Mouse (Mus musculus) kidney, embryonic 14.5 days (tissue): ENCODE measurements at regions not wholly inside any gene's neighbourhood (a gene's known extent, or its start where the extent isn't known, plus 50 kb on each side); places are given as distances from the start of the nearest gene placed in this dataset.
A peak's percentile ranks its signal among the peaks of the same experiment; 100 is the strongest.

Source experiments
- ATAC-seq: fragments of 200-750 bp; cut with Nextera tagmentation; 2 replicates; pipeline ENCODE4 v1.8.0; 2017; ENCODE audit warnings: moderate number of reproducible peaks, mild to moderate bottlenecking, moderate TSS enrichment, moderate library complexity; ENCODE audit not compliant: low FRiP score, low TSS enrichment
- H3K27ac ChIP-seq: fragments of 300-500 bp; sonication (generic); 2 replicates; pipeline ENCODE4 v1.5.1; 2014; ENCODE audit warnings: low read depth, mild to moderate bottlenecking, low read length, moderate library complexity, mixed read lengths
- H3K27me3 ChIP-seq: fragments of 300-500 bp; sonication (generic); 2 replicates; pipeline ENCODE4 v1.6.1; 2014; ENCODE audit warnings: mild to moderate bottlenecking, low read length; ENCODE audit not compliant: control insufficient read depth, insufficient read depth
- H3K36me3 ChIP-seq: fragments of 300-500 bp; sonication (generic); 2 replicates; pipeline ENCODE4 v1.6.1; 2014; ENCODE audit warnings: low read length, mixed read lengths; ENCODE audit not compliant: control insufficient read depth, insufficient read depth
- H3K4me1 ChIP-seq: fragments of 300-500 bp; sonication (generic); 2 replicates; pipeline ENCODE4 v1.6.1; 2014; ENCODE audit warnings: low read length, mixed read lengths; ENCODE audit not compliant: control insufficient read depth, insufficient read depth
- H3K4me2 ChIP-seq: fragments of 300-500 bp; sonication (generic); replicated peaks from 2 replicates; pipeline ENCODE4 v1.6.1; 2014; ENCODE audit warnings: low read depth, mild to moderate bottlenecking, low read length
- H3K4me3 ChIP-seq: fragments of 300-500 bp; sonication (generic); 2 replicates; pipeline ENCODE4 v1.5.1; 2014; ENCODE audit warnings: mild to moderate bottlenecking, low read length
- H3K9ac ChIP-seq: fragments of 300-500 bp; sonication (generic); 2 replicates; pipeline ENCODE4 v1.6.1; 2014; ENCODE audit warnings: low read depth, mild to moderate bottlenecking, low read length, moderate library complexity
- H3K9me3 ChIP-seq: fragments of 300-500 bp; sonication (generic); 2 replicates; pipeline ENCODE4 v1.6.1; 2016; ENCODE audit warnings: low read length; ENCODE audit not compliant: control insufficient read depth
- WGBS: fragments of 180-500 bp; shearing (Covaris S2); extraction: QIAGEN DNeasy Blood & Tissue Kit; methylation state at CpG from one replicate; pipeline ENCODE4 v1.1.7; 2014; 5-methylcytosine and 5-hydroxymethylcytosine counted together

DNA sequence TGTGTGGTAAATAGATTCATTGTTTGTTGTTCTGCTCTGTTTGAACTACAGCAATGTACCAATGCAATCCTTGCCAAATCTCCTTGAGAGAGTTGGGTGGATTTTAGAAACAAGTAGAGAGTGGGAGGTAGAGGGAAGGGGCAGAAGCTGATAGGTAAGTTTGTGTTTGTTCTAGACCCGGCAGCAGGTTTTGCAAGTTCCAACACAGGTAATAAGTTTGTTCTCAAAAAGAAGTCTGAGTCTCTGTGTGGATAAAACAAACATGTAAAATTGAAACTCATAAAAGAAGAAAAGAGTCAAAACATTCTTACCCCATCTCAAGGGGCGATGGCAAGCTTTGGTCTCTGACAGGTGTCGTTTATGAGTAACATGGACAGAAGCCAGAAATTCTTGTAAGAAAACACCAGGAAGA lies 788.3 kb upstream of the Alcam start:
- no peaks in the 10 kb centered on the region for H3K27me3 ChIP-seq
- H3K4me1 ChIP-seq, result no peaks in the 10 kb centered on the region
- no peaks in the 10 kb centered on the region for H3K36me3 ChIP-seq
- no peaks in the 10 kb centered on the region for H3K9me3 ChIP-seq
- H3K9ac ChIP-seq, result no peak overlapping the region
- H3K27ac ChIP-seq, result no peak overlapping the region
- H3K4me3 ChIP-seq, result no peak overlapping the region
- 77% methylated on average over 3 of the region's 3 CpGs for WGBS
- ATAC-seq, result no peak
- no peak overlapping the region for H3K4me2 ChIP-seq

DNA sequence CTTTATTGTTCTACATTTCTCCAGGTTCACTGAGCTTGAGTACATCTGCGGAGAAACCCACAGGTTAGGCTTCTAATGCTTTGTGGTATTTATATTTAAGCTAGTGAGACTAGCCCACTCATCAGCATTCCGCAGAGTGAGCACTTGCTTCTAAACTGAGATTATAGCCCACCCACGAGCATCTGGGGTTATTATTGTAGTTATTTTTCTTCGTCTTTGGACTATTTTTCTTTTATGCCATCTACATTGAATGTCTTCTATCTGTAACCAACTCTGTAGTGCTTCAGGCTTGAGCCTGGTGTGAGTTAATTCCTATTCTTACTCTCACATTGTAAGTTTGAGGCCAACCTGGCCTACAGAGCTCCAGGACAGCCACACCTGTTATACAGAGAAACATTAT lies 765.0 kb upstream of the Alcam start:
- 78% methylated on average over 4 of the region's 4 CpGs for WGBS
- no peaks in the 10 kb centered on the region for H3K36me3 ChIP-seq
- no peak overlapping the region for H3K27ac ChIP-seq
- no peaks in the 10 kb centered on the region for H3K27me3 ChIP-seq
- ATAC-seq, result no peak
- H3K4me2 ChIP-seq, result no peak overlapping the region
- H3K9ac ChIP-seq, result no peak overlapping the region
- no peaks in the 10 kb centered on the region for H3K9me3 ChIP-seq
- no peaks in the 10 kb centered on the region for H3K4me1 ChIP-seq
- H3K4me3 ChIP-seq, result no peak overlapping the region

DNA sequence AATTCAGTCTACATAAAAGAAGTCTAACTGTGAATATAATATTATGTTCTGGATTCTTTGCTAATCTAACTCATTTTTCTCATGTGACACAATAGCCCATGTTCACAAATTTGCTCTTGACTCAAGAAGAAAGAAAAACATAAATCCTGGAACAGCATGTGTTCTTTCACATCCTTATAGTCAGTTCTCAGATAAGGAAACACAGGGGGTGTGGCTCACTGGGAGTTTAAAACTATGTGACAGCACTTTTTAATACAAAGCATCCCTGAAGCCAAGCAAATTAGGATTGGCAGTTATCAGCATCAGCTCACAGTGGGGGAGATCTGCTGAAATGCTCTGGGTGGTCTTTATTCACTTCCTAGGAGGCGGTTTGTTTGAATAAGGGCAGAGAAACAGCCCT lies 747.6 kb upstream of the Alcam start:
- H3K9me3 ChIP-seq, result no peaks in the 10 kb centered on the region
- no peak overlapping the region for H3K9ac ChIP-seq
- no peaks in the 10 kb centered on the region for H3K27me3 ChIP-seq
- no peak overlapping the region for H3K4me2 ChIP-seq
- H3K4me1 ChIP-seq, result no peaks in the 10 kb centered on the region
- no peak overlapping the region for H3K4me3 ChIP-seq
- no peak for ATAC-seq
- WGBS, result 53% methylated on average over 1 of the region's 1 CpGs
- no peaks in the 10 kb centered on the region for H3K36me3 ChIP-seq
- H3K27ac ChIP-seq, result no peak overlapping the region

DNA sequence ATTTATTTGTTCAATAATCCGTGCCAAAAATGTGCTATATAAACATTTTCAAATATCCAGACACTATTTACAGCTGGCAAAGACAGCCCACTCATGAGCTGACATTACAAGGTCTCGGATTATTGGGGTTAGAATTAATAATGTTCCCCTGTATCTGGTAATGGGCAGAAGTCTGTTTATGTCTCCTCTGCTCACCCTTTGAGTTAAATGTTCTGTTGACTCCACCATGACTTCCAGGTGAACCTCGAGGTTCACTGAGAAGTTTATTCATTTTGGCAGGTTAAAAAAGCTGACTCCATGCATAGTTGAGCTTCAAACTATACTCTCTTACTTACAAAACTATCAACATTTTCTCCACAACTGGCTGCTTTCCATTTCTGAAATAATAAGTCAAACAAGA lies 732.6 kb upstream of the Alcam start:
- 51% methylated on average over 3 of the region's 3 CpGs for WGBS
- no peak overlapping the region for H3K4me3 ChIP-seq
- H3K36me3 ChIP-seq, result no peaks in the 10 kb centered on the region
- H3K9me3 ChIP-seq, result no peaks in the 10 kb centered on the region
- no peaks in the 10 kb centered on the region for H3K4me1 ChIP-seq
- no peak overlapping the region for H3K9ac ChIP-seq
- no peak overlapping the region for H3K4me2 ChIP-seq
- no peak overlapping the region for H3K27ac ChIP-seq
- no peaks in the 10 kb centered on the region for H3K27me3 ChIP-seq
- peak; percentile 60; the same call in 1 of the 2 replicates for ATAC-seq

DNA sequence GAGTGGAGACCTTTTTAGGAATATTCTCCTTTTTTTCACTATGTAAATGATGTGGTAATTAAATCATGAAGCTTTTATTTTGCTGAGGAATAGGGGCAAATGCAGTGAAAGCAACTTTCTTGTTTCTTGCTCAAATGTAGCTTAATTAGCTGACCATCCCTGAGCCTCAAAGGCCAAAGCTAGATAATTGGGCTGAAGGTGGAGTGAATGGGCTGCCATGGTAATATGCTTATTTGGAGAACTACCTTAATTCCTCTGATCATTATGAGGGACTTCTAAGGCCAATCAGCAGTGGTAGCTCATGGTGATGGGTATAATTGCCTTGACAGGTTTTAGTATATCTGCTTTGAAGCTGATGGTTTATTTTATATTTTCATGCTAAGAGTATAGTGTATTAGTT lies 702.5 kb upstream of the Alcam start:
- H3K27ac ChIP-seq, result no peak overlapping the region
- H3K9ac ChIP-seq, result no peak overlapping the region
- no peak for ATAC-seq
- no peak overlapping the region for H3K4me3 ChIP-seq
- no peak overlapping the region for H3K4me2 ChIP-seq
- no peaks in the 10 kb centered on the region for H3K36me3 ChIP-seq
- no peaks in the 10 kb centered on the region for H3K4me1 ChIP-seq
- no peaks in the 10 kb centered on the region for H3K27me3 ChIP-seq
- no peaks in the 10 kb centered on the region for H3K9me3 ChIP-seq

DNA sequence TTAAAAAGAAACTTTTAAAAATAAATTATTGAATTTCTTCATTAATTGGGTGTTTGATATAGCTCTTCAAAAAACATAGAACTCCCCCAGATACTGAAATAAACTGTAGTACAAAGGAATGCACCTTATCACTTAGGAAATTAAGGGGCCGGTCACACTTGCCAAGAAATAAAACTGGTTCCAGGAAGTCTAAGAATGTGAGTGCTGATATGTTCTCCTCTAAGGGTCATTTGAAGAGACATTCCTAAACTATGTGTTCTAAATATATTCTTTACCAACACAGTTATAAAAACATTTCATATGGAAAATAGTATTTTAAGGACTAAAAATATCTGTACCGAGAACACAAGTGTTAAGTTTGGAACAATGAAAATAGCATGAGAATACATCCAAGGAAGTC lies 676.8 kb upstream of the Alcam start:
- no peak overlapping the region for H3K27ac ChIP-seq

DNA sequence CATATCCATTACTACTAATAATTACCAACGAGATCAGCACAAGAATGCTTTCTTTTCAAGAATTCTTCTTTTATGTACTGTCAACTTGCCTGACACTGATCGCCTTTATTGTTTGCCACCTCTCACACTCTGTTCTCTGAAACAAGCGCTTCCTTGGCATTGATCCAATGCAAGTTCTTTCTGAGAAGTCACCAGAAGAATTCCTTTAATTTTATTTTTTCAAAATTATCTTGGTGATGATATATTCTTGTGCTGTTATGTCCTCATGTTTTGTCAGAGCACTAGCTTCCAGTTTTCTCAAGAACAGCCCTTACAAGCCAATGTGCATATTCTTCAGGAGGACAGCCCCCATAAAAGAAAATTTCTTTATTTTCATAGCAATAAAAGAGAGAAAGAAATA lies 654.9 kb upstream of the Alcam start:
- Histone ChIP-seq H3K4me3 (no peak overlapping the region), H3K9ac (no peak overlapping the region), H3K4me2 (no peak overlapping the region), H3K27ac (no peak overlapping the region), H3K27me3 (no peaks in the 10 kb centered on the region), H3K36me3 (no peaks in the 10 kb centered on the region), H3K9me3 (no peaks in the 10 kb centered on the region), H3K4me1 (no peaks in the 10 kb centered on the region)
- 54% methylated on average over 3 of the region's 3 CpGs for WGBS
- no peak for ATAC-seq

More for the DNA sequence above, 676.8 kb upstream of the Alcam start:
- H3K4me2 ChIP-seq, result no peak overlapping the region
- H3K36me3 ChIP-seq, result no peaks in the 10 kb centered on the region
- no peak overlapping the region for H3K4me3 ChIP-seq
- no peak overlapping the region for H3K9ac ChIP-seq
- no peaks in the 10 kb centered on the region for H3K9me3 ChIP-seq
- H3K4me1 ChIP-seq, result no peaks in the 10 kb centered on the region
- no peaks in the 10 kb centered on the region for H3K27me3 ChIP-seq
- ATAC-seq, result 0 out of 2 replicates have a peak, but pooled peaks have one; percentile 57
- WGBS, result 58% methylated on average over 2 of the region's 2 CpGs

DNA sequence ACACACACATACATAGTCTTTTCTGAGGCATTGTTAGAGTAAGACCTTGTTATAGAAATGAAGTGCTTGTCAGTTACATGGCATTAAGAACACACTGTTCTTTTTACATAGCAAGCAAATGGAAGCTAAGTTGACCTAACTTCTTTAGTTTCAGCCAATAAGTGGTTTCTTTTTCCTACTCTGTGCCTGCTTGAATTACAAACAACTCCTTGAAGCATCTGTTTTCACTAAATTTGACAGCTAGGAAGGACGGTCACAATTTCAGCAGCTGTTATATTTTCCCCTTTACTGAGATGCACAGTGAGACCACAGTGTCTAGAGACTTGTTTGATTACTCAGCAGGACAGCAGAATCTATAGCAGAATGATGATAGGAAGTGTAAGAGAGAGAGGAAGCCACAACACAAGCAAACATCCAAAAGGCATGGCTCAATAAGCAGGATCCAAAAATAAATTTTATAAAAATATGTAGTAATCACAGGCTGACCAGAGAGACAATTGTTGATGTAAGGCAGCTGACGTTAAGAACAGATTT lies 641.6 kb upstream of the Alcam start:
- 38% methylated on average over 2 of the region's 2 CpGs for WGBS
- H3K36me3 ChIP-seq, result no peaks in the 10 kb centered on the region
- H3K4me2 ChIP-seq, result no peak overlapping the region
- ATAC-seq, result peak; percentile 69; the same call in 1 of the 2 replicates
- H3K4me3 ChIP-seq, result no peak overlapping the region
- no peaks in the 10 kb centered on the region for H3K4me1 ChIP-seq
- no peaks in the 10 kb centered on the region for H3K9me3 ChIP-seq
- no peak overlapping the region for H3K27ac ChIP-seq
- no peak overlapping the region for H3K9ac ChIP-seq
- H3K27me3 ChIP-seq, result no peaks in the 10 kb centered on the region

DNA sequence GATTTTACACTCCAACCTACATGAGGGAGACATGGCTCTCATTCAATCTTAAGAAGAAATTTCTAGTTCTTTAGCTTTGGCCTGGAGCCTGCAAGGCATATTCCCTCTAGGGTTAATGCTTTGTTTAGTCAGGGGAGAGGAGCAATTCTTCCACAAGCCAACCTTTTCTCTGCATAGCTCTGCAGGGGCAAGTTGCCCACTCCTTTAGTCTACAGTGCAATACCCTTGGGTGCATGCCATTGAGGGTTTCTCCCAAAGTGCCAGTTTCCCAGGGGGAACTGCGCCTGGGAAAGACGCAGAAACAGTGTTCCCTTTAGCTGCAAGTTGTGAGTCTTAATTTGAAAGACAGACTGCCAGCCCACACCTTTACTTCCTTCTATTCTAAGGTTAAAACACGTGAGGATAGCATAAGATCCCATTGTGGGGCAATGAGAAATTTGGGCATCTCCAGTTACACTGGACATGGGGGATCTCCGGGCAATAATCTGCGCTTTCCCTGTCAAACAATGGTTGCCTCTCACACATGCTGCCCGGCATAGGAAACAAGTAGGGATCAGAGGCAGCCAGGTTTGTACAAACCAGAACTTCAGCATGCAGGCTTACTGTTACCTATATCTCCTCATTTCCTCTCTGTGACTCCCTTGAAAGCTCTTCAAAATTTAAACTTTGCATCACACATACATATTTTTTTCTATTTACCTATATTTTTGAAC lies 620.1 kb upstream of the Alcam start:
- no peak overlapping the region for H3K4me3 ChIP-seq
- H3K4me1 ChIP-seq, result no peaks in the 10 kb centered on the region
- H3K9me3 ChIP-seq, result no peaks in the 10 kb centered on the region
- no peak overlapping the region for H3K9ac ChIP-seq
- ATAC-seq, result no peak
- no peak overlapping the region for H3K4me2 ChIP-seq
- H3K27ac ChIP-seq, result no peak overlapping the region
- H3K36me3 ChIP-seq, result no peaks in the 10 kb centered on the region
- WGBS, result 75% methylated on average over 6 of the region's 6 CpGs
- H3K27me3 ChIP-seq, result no peaks in the 10 kb centered on the region
